Mouse (Mus musculus): ENCODE data around the gene Shd. TPM values are rescaled to one million over a fixed set of nuclear protein-coding genes. Genes with fewer than 3 reads are reported as not detected.
"Not testable (repeated sequence)": the region's sequence is repeated elsewhere in the genome, so short reads cannot be mapped to it uniquely, and the experiment has no call there.

The Shd gene
- polyA plus RNA-seq (2012; rRNA removed), result 5.8 and 7.2 TPM in 2 replicates

DNA sequence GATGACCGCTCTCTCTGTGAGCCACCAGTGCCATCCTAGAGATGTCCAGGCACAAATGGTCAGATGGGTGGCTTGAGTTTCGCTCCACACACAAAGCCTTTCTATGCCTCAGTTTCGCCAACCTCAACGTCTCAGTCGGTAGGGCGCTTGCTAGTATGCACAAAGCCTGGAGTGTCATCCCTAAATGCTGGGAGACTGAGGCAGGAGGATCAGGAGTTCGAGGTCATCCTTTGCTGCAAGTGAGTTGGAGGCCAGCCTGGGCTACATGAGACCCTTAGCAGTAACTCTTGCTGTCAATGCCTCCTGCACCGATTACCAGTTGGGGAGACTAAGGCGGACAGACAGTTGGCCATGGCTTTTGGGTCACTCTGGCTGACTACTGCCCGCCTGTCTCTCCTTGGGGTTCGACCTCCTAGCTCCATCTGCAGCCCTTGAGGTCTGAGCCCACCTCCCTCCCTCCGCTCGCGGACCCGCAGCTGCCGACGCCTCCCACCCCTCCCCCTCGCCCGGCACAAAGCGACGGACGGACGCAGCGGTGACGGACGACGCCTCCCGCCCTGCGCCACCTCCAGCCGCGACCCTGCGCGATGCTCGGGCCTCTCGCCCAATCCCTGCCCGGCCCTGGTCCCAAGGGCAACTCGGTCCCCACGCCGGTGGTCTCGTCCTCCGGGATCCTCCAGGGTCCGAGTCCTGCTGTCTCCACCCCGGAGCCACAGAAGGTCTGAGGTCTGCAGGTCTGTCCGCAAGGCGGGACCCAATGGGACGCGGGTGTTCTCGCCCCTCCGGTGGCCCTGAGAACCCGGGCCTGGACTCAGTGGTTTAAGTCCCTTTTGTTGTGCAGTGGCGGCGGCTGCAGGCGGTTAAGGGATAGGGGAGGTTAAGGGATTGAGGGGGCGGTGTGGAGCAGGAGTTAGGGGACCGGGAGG lies at the start of gene Shd:
Gene Shd (plus strand): TSS at position 502 of the 926 bp plus-strand sequence.
- DNase-seq (ENCODE audit: low read depth), result no peak

GRCm38 (mm10) chr17:55931553-55932502 lies 38.4 kb upstream of the Shd start:
- DNase-seq (ENCODE audit: low read depth), result no peak

DNA sequence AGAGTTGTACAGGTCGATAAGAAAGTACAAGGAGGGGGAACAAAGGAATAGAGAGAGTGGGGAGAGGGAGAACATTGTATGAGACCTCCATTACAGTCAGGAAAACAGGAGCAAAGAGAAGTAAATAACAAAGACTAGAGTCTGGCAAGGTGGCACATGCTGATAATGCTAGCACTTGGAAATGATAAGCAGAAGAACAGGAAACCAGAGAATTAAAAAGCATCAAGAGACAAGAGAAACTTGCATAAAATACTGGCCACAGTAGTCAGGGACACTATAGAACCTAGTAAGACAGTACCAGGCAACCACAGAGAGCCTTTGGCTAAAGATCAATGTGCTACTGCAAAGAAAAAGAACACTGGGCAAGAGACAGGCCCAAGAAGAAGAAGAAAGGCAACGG lies 37.6 kb upstream of the Shd start:
- DNase-seq (ENCODE audit: low read depth), result no peak

- DNase-seq (ENCODE audit: low read depth), result no peak
Observed at GRCm38 (mm10) chr17:55933191-55933590, 37.1 kb upstream of the Shd start.

DNA sequence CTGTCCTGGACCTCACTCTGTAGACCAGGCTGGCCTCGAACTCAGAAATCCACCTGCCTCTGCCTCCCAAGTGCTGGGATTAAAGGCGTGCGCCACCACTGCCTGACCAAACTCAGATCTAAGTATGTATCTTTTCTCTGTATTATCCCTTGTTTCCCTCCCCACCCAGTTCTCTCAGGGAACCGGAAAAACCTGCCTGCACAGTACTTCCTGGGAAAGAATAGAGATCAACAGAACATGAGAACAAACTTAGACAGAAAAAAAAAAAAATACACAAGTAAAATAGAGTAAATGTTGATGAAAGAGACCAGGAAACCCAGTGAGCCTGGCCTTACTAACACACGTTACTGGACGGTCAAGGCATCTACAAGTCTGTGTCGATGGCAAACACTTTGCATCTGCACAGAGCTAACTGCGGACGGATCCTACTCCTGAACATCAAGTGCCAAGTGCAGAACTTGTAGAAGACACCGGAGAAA lies 25.8 kb upstream of the Shd start:
- not testable (repeated sequence) for DNase-seq (ENCODE audit: low read depth)

- not testable (repeated sequence) for DNase-seq (ENCODE audit: low read depth)
Observed at GRCm38 (mm10) chr17:55944866-55945682, 25.2 kb upstream of the Shd start.

DNA sequence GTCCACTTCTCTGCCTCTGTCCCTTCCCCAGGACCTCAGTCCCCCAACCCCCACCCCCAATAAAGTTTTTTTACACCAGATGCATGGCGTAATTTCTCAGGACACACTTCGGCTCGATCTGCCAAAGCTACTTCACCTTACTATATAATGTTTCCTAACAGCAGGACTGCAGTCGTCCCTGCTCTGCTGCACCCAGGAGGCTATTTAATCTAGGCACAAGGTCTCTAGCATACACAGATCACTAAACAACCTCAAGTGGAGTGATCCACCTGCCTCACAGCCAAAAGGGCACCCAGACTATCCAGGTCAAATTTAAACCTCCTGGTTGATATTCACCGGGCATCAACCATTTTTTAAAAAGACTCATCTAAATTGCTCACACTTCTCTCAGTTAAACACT lies 24.6 kb upstream of the Shd start:
- DNase-seq (ENCODE audit: low read depth), result no peak

DNA sequence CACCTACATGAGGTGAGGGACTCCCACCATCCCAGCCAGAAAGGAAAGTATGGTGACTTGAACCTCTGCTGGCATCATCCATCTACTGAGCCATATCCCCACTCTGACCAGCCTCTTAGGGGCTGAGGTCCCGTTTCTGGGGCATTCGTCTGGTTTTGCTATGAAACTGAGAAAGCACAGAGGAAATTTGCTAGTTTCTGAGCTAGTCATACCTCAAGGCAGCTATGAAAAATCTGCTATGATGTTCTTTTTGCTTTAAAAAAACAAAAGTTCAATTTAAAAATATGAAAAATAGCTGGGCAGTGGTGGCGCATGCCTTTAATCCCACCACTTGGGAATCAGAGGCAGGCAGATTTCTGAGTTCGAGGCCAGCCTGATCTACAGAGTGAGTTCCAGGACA lies 21.6 kb upstream of the Shd start:
- DNase-seq (ENCODE audit: low read depth), result no peak

DNA sequence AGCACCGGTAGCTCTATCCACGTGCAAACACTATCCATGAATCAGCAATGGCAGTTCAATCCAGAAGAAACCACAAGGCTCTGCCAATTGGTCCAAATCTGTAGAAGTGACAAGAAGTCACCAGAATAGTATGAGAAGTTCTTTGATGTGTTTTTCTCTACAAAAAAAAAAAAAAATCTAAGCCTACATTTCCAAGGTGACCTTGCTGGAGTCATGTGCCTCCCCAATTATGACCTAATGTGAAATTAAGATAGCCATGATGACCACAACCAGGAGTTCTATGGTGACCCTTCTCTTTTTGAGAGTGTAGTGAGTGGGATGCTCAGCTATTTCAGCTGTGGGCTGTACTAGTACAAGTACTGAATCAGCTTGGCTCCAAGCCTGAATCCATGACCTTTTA lies 20.9 kb upstream of the Shd start, which contains the start of gene Zfp119b:
Gene Zfp119b (minus strand): TSS at position 101 of the 400 bp plus-strand sequence.
- no peak for DNase-seq (ENCODE audit: low read depth)

DNA sequence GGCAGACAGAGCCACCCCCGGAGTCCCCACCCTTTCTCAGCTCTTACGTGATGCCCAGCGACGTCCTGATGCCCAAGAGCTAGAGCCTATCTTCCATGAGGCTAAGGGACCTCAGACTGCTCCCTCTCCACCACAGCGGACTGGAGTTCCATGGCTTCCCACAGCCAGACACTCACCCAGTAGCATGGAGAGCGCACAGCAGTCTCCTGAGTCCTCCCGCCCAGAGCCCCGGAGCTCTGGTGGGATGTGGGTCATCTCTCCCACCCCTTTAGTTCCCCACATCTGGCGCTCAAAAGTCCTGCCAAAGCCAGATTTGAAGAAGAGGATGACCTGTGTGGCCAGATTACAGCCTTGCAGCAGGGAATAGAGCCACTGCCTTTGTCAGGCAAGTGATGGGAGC lies 19.7 kb upstream of the Shd start:
- DNase-seq (ENCODE audit: low read depth), result no peak

DNA sequence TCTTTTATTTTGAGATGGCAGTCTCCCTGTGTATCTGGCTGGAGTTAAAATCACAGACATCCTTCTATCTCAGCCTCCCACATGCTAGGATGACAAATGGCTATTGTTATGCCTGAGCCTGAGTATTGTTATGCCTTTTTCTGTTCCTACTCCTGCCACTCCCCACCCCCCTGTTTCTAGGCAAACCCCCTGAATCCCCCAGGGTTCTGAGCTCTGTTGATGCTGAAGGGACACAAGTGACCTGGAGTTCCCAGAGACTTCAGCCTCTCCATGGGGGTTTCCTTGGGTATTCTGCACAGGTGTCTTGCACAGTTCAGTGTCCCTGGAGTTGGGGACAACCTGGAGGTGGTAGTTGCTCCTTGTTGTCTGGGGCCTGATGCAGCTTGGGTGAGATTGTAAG lies 18.2 kb upstream of the Shd start:
- no peak for DNase-seq (ENCODE audit: low read depth)

DNA sequence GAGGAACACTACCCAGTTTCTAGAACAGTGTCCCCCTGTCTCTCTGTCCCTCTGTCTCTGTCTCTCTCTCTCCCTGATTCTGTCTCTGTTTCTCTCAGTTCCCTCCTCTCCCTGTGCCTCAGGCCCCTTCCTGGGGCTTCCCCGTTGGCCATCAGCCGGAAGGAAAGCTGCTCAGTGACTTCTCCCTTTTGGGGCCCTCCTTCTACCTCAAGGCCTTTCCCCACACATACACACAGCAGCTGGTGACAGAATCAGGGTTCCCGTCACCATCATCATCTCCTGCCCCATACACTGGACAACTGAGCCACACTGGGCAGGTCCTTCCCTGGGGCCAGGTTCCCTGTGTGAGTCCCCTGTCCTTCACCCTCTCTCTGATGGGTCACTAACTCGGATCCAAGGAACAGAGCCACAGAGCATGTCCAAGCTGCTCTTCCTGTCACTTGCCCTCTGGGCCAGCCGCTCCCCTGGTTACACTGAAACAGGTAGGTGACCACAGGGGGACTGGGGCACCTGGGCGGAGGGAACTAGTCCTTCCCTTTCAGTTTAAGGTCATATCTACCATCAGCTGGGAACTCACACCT lies 17.7 kb upstream of the Shd start, which contains the start of gene Ebi3:
Gene Ebi3 (plus strand): TSS at position 194 of the 581 bp plus-strand sequence.
- DNase-seq (ENCODE audit: low read depth), result no peak

DNA sequence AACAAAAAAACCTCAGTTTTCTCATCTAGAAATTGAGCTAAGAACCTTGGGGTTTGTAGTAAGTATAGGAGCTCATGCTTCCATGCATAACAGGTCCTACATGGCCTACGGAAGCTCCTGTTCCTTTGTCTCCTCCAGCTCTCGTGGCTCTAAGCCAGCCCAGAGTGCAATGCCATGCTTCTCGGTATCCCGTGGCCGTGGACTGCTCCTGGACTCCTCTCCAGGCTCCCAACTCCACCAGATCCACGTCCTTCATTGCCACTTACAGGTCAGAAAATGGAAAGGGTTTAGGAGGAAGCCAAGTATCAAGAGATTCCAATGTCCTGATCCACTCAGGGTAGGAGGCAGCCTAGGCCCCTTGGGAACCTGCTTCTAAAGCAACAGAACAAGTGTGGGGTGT lies 16.5 kb upstream of the Shd start:
- no peak for DNase-seq (ENCODE audit: low read depth)

DNA sequence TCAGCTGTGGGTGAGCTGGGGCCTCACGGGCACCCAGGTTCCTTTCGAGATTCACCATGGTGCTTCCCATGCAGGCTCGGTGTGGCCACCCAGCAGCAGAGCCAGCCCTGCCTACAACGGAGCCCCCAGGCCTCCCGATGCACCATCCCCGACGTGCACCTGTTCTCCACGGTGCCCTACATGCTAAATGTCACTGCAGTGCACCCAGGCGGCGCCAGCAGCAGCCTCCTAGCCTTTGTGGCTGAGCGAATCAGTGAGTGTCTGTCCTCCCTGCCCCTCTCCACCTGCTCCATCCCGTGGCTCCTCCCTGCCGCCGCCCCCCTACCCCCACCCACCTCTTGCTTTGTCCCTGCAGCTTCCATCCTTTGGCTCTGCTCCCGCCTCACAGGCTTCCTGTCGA lies 16.0 kb upstream of the Shd start:
- DNase-seq (ENCODE audit: low read depth), result no peak

GRCm38 (mm10) chr17:55956129-55956528 lies 14.1 kb upstream of the Shd start:
- no peak for DNase-seq (ENCODE audit: low read depth)

GRCm38 (mm10) chr17:55956591-55956990 lies 13.7 kb upstream of the Shd start:
- no peak for DNase-seq (ENCODE audit: low read depth)

DNA sequence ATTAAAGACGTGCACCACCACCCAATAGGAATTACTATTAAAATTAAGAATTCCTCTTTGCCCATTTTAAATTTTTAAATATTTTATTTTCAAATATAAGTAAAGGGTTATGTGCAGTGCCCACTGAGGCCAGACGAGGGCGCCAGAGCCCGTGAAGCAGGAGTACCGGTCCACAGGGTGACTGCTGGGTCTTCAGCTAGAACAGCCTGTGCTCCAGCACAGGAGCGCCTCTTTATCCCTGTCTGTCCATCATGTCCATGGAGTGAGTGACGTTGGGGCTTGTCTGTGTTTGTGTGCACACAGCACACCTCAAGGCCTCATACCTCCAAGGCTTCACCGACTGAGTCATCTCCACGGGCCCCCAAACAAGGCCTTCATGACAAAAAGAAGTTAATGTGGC lies 13.1 kb upstream of the Shd start:
- no peak for DNase-seq (ENCODE audit: low read depth)

- DNase-seq (ENCODE audit: low read depth), result no peak
Observed at GRCm38 (mm10) chr17:55957726-55958583, 12.3 kb upstream of the Shd start.

- DNase-seq (ENCODE audit: low read depth), result no peak
Observed at GRCm38 (mm10) chr17:55958584-55958886, 11.7 kb upstream of the Shd start.
